Comparison of ENCODE assay signal across 31 mouse cellular contexts in genomic region chr11:33060352-33060751, GRCm38 (mm10).
DNase-seq lines count a peak whose midpoint lies in the region; ATAC-seq and TF ChIP-seq lines count a peak whose summit lies in the region.
"Had no signal": no experiment of that assay in that cellular context is flagged by ENCODE, and none has a peak within 500 bp of the region (broad histone marks: within the 10 kb centered on the region; RNA-seq: fewer than 3 reads in every experiment).

No protein-coding gene starts in this region.

- no peak for TF ChIP-seq CTCF in hindbrain, postnatal 0 days (IDR thresholded peaks at IDR 0.05; ENCODE audit: low read depth)
- TF ChIP-seq CTCF in lung, postnatal 0 days (IDR thresholded peaks at IDR 0.05): no peak

- TF ChIP-seq EP300 in lung, postnatal 0 days (IDR thresholded peaks at IDR 0.05): no peak

- DNase-seq in hindbrain, postnatal 0 days (ENCODE audit: low spot score): no peak
- no peak for DNase-seq in hindbrain, embryonic 14.5 days (ENCODE audit: low spot score)
- no peak for DNase-seq in lung, postnatal 0 days (ENCODE audit: low spot score)
- DNase-seq in embryo, embryonic 10 days (ENCODE audit: low spot score): no peak
- no peak for DNase-seq in thymus, postnatal 4 days
- DNase-seq: adrenal gland, postnatal 25 days; B cell, adult 2 months; cerebellum, adult 11-12 months; cerebellum, adult 9-11 months; gastrocnemius, postnatal 14 days; heart, adult 18-20 months; kidney, postnatal 25 days; liver, postnatal 0 days; lung, postnatal 10 days; retina, postnatal 1 day; right cerebral cortex, postnatal 14 days; thymus, adult 18-20 months; thymus, postnatal 36 days had no signal

- no peak overlapping the region for H3K9ac ChIP-seq in hindbrain, postnatal 0 days (replicated peaks; ENCODE audit: low read length)
- H3K9ac ChIP-seq in hindbrain, embryonic 14.5 days: no peak overlapping the region
- H3K9ac ChIP-seq in lung, embryonic 15.5 days: no peak overlapping the region
- no peak overlapping the region for H3K9ac ChIP-seq in lung, postnatal 0 days (replicated peaks; ENCODE audit: low read depth)
- no peak overlapping the region for H3K9ac ChIP-seq in embryonic facial prominence, embryonic 13.5 days
- H3K9ac ChIP-seq in embryonic facial prominence, embryonic 15.5 days: no peak overlapping the region
- H3K9ac ChIP-seq: limb, embryonic 13.5 days; liver, embryonic 12.5 days; liver, postnatal 0 days; neural tube, embryonic 15.5 days; stomach, embryonic 15.5 days had no signal

- no peak overlapping the region for H3K4me2 ChIP-seq in hindbrain, postnatal 0 days (ENCODE audit: low read depth, low read length)
- H3K4me2 ChIP-seq in hindbrain, embryonic 14.5 days (replicated peaks): no peak overlapping the region
- no peak overlapping the region for H3K4me2 ChIP-seq in lung, embryonic 15.5 days
- no peak overlapping the region for H3K4me2 ChIP-seq in lung, postnatal 0 days (replicated peaks; ENCODE audit: low read depth, low read length)
- no peak overlapping the region for H3K4me2 ChIP-seq in embryonic facial prominence, embryonic 13.5 days
- H3K4me2 ChIP-seq in embryonic facial prominence, embryonic 15.5 days (replicated peaks): no peak overlapping the region
- H3K4me2 ChIP-seq: heart, embryonic 11.5 days; limb, embryonic 13.5 days; liver, embryonic 12.5 days; neural tube, embryonic 15.5 days; stomach, embryonic 15.5 days had no signal

- H3K36me3 ChIP-seq in hindbrain, postnatal 0 days (ENCODE audit: insufficient read depth, low read length): no peaks in the 10 kb centered on the region
- H3K36me3 ChIP-seq in hindbrain, embryonic 14.5 days (replicated peaks; ENCODE audit: control insufficient read depth, insufficient read depth): no peaks in the 10 kb centered on the region
- no peaks in the 10 kb centered on the region for H3K36me3 ChIP-seq in lung, embryonic 15.5 days
- no peaks in the 10 kb centered on the region for H3K36me3 ChIP-seq in lung, postnatal 0 days (ENCODE audit: insufficient read depth, low read length)
- H3K36me3 ChIP-seq in embryonic facial prominence, embryonic 13.5 days: no peaks in the 10 kb centered on the region
- H3K36me3 ChIP-seq in embryonic facial prominence, embryonic 15.5 days: no peaks in the 10 kb centered on the region
- H3K36me3 ChIP-seq: limb, embryonic 13.5 days; liver, embryonic 12.5 days; neural tube, embryonic 15.5 days; stomach, embryonic 15.5 days had no signal

- no peak overlapping the region for H3K4me3 ChIP-seq in hindbrain, postnatal 0 days (ENCODE audit: low read length)
- no peak overlapping the region for H3K4me3 ChIP-seq in hindbrain, embryonic 14.5 days (replicated peaks; ENCODE audit: low read length)
- H3K4me3 ChIP-seq in lung, embryonic 15.5 days: no peak overlapping the region
- H3K4me3 ChIP-seq in lung, postnatal 0 days (ENCODE audit: low read depth, low read length): no peak overlapping the region
- no peak overlapping the region for H3K4me3 ChIP-seq in embryonic facial prominence, embryonic 13.5 days
- H3K4me3 ChIP-seq in embryonic facial prominence, embryonic 15.5 days (replicated peaks): no peak overlapping the region
- H3K4me3 ChIP-seq: layer of hippocampus, adult 2 months; left cerebral cortex, adult 2 months; limb, embryonic 13.5 days; liver, embryonic 12.5 days; neural tube, embryonic 15.5 days; stomach, embryonic 15.5 days had no signal

- no peaks in the 10 kb centered on the region for H3K9me3 ChIP-seq in hindbrain, postnatal 0 days (ENCODE audit: low read length)
- H3K9me3 ChIP-seq in hindbrain, embryonic 14.5 days (ENCODE audit: control insufficient read depth, low read length): no peaks in the 10 kb centered on the region
- no peaks in the 10 kb centered on the region for H3K9me3 ChIP-seq in lung, embryonic 15.5 days
- H3K9me3 ChIP-seq in lung, postnatal 0 days (ENCODE audit: low read length): no peaks in the 10 kb centered on the region
- H3K9me3 ChIP-seq in embryonic facial prominence, embryonic 13.5 days: 0 out of 2 replicates have a peak, but pooled peaks cover 2% of the 10 kb centered on the region
- no peaks in the 10 kb centered on the region for H3K9me3 ChIP-seq in embryonic facial prominence, embryonic 15.5 days (replicated peaks)
- H3K9me3 ChIP-seq: limb, embryonic 13.5 days; liver, embryonic 12.5 days; neural tube, embryonic 15.5 days; stomach, embryonic 15.5 days had no signal

- H3K27ac ChIP-seq in hindbrain, postnatal 0 days: no peak overlapping the region
- no peak overlapping the region for H3K27ac ChIP-seq in hindbrain, embryonic 14.5 days
- H3K27ac ChIP-seq in lung, embryonic 15.5 days: no peak overlapping the region
- no peak overlapping the region for H3K27ac ChIP-seq in lung, postnatal 0 days (ENCODE audit: low read length)
- no peak overlapping the region for H3K27ac ChIP-seq in embryonic facial prominence, embryonic 13.5 days
- H3K27ac ChIP-seq in embryonic facial prominence, embryonic 15.5 days (replicated peaks): no peak overlapping the region
- H3K27ac ChIP-seq: layer of hippocampus, adult 2 months; left cerebral cortex, adult 2 months; limb, embryonic 13.5 days; liver, embryonic 12.5 days; macrophage; neural tube, embryonic 15.5 days; stomach, embryonic 15.5 days had no signal

- H3K27me3 ChIP-seq in hindbrain, postnatal 0 days (ENCODE audit: insufficient read depth, low read length): no peaks in the 10 kb centered on the region
- H3K27me3 ChIP-seq in hindbrain, embryonic 14.5 days (ENCODE audit: control insufficient read depth, insufficient read depth, low read length): no peaks in the 10 kb centered on the region
- H3K27me3 ChIP-seq in lung, embryonic 15.5 days: no peaks in the 10 kb centered on the region
- no peaks in the 10 kb centered on the region for H3K27me3 ChIP-seq in lung, postnatal 0 days (replicated peaks; ENCODE audit: insufficient read depth, low read length)
- peaks cover 7% of the 10 kb centered on the region; the same call in 1 of the 2 replicates for H3K27me3 ChIP-seq in embryonic facial prominence, embryonic 13.5 days
- peaks cover 4% of the 10 kb centered on the region for H3K27me3 ChIP-seq in embryonic facial prominence, embryonic 15.5 days
- H3K27me3 ChIP-seq: liver, embryonic 12.5 days; neural tube, embryonic 15.5 days; stomach, embryonic 15.5 days had no signal

- ATAC-seq in hindbrain, postnatal 0 days: 0 out of 2 replicates have a peak, but pooled peaks have one; percentile 32
- no peak for ATAC-seq in hindbrain, embryonic 14.5 days (ENCODE audit: low FRiP score)
- ATAC-seq in lung, embryonic 15.5 days (ENCODE audit: borderline replicate concordance, extremely low read depth, low FRiP score, low TSS enrichment): peak; percentile 49; the same call in 1 of the 2 replicates
- ATAC-seq in lung, postnatal 0 days: no peak
- 0 out of 2 replicates have a peak, but pooled peaks have one; percentile 26 for ATAC-seq in embryonic facial prominence, embryonic 13.5 days (ENCODE audit: insufficient number of reproducible peaks, insufficient read depth, low FRiP score, low TSS enrichment, low read depth)
- peak; percentile 57; the same call in 1 of the 2 replicates for ATAC-seq in embryonic facial prominence, embryonic 15.5 days (ENCODE audit: insufficient number of reproducible peaks, low FRiP score, low TSS enrichment, low read depth)
- ATAC-seq: forebrain, embryonic 14.5 days; intestine, postnatal 0 days; liver, embryonic 12.5 days; liver, postnatal 0 days had no signal

- WGBS in hindbrain, postnatal 0 days: 82% methylated on average over 3 of the region's 3 CpGs
- 71% methylated on average over 3 of the region's 3 CpGs for WGBS in hindbrain, embryonic 14.5 days
- WGBS in lung, embryonic 15.5 days: 49% methylated on average over 3 of the region's 3 CpGs
- 61% methylated on average over 3 of the region's 3 CpGs for WGBS in lung, postnatal 0 days
- 72% methylated on average over 3 of the region's 3 CpGs for WGBS in embryonic facial prominence, embryonic 13.5 days
- WGBS in embryonic facial prominence, embryonic 15.5 days: 58% methylated on average over 3 of the region's 3 CpGs

- no peaks in the 10 kb centered on the region for H3K4me1 ChIP-seq in hindbrain, postnatal 0 days (ENCODE audit: insufficient read depth, low read length)
- no peaks in the 10 kb centered on the region for H3K4me1 ChIP-seq in hindbrain, embryonic 14.5 days (replicated peaks; ENCODE audit: control insufficient read depth, insufficient read depth, low read length)
- no peaks in the 10 kb centered on the region for H3K4me1 ChIP-seq in lung, embryonic 15.5 days
- H3K4me1 ChIP-seq in lung, postnatal 0 days (ENCODE audit: insufficient read depth, low read depth, low read length): no peaks in the 10 kb centered on the region
- H3K4me1 ChIP-seq in embryonic facial prominence, embryonic 13.5 days: no peaks in the 10 kb centered on the region
- no peaks in the 10 kb centered on the region for H3K4me1 ChIP-seq in embryonic facial prominence, embryonic 15.5 days
- H3K4me1 ChIP-seq: liver, embryonic 12.5 days; neural tube, embryonic 15.5 days; stomach, embryonic 15.5 days had no signal

Comparison
In these comparisons a context has a peak if more than half of its experiments do, and no peak if none do; other contexts are left out.
1. ATAC-seq: peak in hindbrain, postnatal 0 days (single experiment), lung, embryonic 15.5 days (single experiment), embryonic facial prominence, embryonic 13.5 days (single experiment) and embryonic facial prominence, embryonic 15.5 days (single experiment); none in hindbrain, embryonic 14.5 days (single experiment) and lung, postnatal 0 days (single experiment).